Mouse (Mus musculus): ENCODE measurements at regions not wholly inside any gene's neighbourhood (a gene's known extent, or its start where the extent isn't known, plus 50 kb on each side); places are given as distances from the start of the nearest gene placed in this dataset.

DNA sequence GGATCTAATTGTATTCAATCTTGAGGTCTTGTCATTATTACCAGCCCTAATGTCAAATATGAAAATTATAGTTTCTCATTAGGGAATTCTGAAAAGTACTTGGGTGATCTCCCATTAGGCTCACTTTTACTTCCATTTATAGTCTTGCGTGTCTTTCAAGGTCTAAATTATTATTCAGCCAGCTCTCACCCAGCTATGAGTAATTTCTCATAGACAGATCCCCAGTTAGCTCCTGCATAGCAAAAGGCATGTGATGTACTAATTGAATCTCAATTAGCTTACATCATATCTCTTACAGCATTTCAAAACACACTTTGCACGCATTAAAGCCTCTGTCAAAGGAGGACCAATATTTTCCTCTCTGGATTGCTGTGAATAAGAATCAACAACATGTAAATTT is 539.9 kb downstream of the Lipi start:
- 86% methylated on average over 2 of the region's 2 CpGs for WGBS

More for the DNA sequence above, 539.9 kb downstream of the Lipi start:
- DNase-seq (ENCODE audit: low spot score), result no peak
- no peaks in the 10 kb centered on the region for H3K27me3 ChIP-seq (ENCODE audit: control insufficient read depth, insufficient read depth, low read length)
- no peak overlapping the region for H3K4me2 ChIP-seq (ENCODE audit: low read depth, low read length)
- no peak overlapping the region for H3K27ac ChIP-seq (replicated peaks; ENCODE audit: low read depth, low read length)
- ATAC-seq (replicated peaks; ENCODE audit: insufficient number of reproducible peaks, low FRiP score, low TSS enrichment, low read depth), result no peak
- H3K4me3 ChIP-seq (ENCODE audit: low read depth, low read length), result no peak overlapping the region
- H3K9ac ChIP-seq (replicated peaks; ENCODE audit: low read length), result no peak overlapping the region
- no peaks in the 10 kb centered on the region for H3K9me3 ChIP-seq (replicated peaks; ENCODE audit: control insufficient read depth, low read length)
- H3K36me3 ChIP-seq (replicated peaks; ENCODE audit: control insufficient read depth, insufficient read depth, low read depth, low read length), result no peaks in the 10 kb centered on the region
- H3K4me1 ChIP-seq (ENCODE audit: control insufficient read depth, insufficient read depth, low read length), result no peaks in the 10 kb centered on the region
